In the genomic region with DNA sequence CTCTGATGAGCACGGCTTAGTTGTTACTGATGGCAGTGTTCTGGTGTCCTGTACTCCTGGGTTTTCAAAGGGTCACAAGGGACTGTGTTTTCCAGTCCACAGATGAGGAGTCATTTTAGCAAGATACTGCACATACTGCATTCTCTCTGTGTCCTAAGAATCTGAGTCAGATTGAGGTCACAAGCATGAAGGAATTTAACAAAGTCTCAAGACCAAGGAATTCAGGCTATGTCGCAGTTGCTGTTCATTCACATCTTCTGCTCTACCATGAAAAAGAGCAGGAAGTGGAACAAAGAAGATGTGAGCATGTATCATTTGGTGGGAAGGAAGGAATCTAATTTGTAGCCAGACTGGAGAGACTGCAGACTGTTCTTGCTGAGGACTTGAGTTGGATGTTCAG, we compare ENCODE assay signal across 17 mouse cellular contexts.
"Had no signal": no experiment of that assay in that cellular context is flagged by ENCODE, and none has a peak within 500 bp of the region (broad histone marks: within the 10 kb centered on the region; RNA-seq: fewer than 3 reads in every experiment).

No protein-coding gene starts in this region.

- H3K27ac ChIP-seq: liver, embryonic 13.5 days; macrophage; midbrain, embryonic 12.5 days; midbrain, embryonic 15.5 days; neural tube, embryonic 13.5 days; stomach, embryonic 15.5 days had no signal

- H3K9me3 ChIP-seq: liver, embryonic 13.5 days; midbrain, embryonic 12.5 days; midbrain, embryonic 15.5 days; neural tube, embryonic 13.5 days; stomach, embryonic 15.5 days had no signal

- H3K9ac ChIP-seq: liver, embryonic 13.5 days; lung, embryonic 14.5 days; midbrain, embryonic 12.5 days; midbrain, embryonic 15.5 days; neural tube, embryonic 13.5 days; stomach, embryonic 15.5 days had no signal

- H3K27me3 ChIP-seq: liver, embryonic 13.5 days; midbrain, embryonic 12.5 days; midbrain, embryonic 15.5 days; neural tube, embryonic 13.5 days; stomach, embryonic 15.5 days had no signal

- H3K36me3 ChIP-seq: liver, embryonic 13.5 days; midbrain, embryonic 12.5 days; midbrain, embryonic 15.5 days; neural tube, embryonic 13.5 days; stomach, embryonic 15.5 days had no signal

- H3K4me2 ChIP-seq: liver, embryonic 13.5 days; lung, embryonic 14.5 days; midbrain, embryonic 12.5 days; midbrain, embryonic 15.5 days; neural tube, embryonic 13.5 days; stomach, embryonic 15.5 days had no signal

- ATAC-seq: intestine, postnatal 0 days; lung, postnatal 0 days; midbrain, embryonic 15.5 days had no signal

- H3K4me1 ChIP-seq: liver, embryonic 13.5 days; midbrain, embryonic 12.5 days; midbrain, embryonic 15.5 days; neural tube, embryonic 13.5 days; stomach, embryonic 15.5 days had no signal

- DNase-seq: kidney, adult 9 months; kidney, postnatal 10 days; kidney, postnatal 36 days; liver, embryonic 13.5 days; lung, embryonic 14.5 days; retina, postnatal 1 day; right cerebral cortex, postnatal 25 days; spleen, adult 18-20 months; thymus, postnatal 25 days had no signal

- H3K4me3 ChIP-seq: liver, embryonic 13.5 days; midbrain, embryonic 12.5 days; midbrain, embryonic 15.5 days; myocyte; neural tube, embryonic 13.5 days; stomach, embryonic 15.5 days had no signal
